Mouse (Mus musculus) c-Kit-positive CD71-positive TER-119-positive erythroid progenitor cells, embryonic 14.5 days (primary cell): ENCODE measurements around the gene Klf9.

ENCODE experiments used
- DNase-seq: peaks from one replicate; pipeline ENCODE4 v3.0.0-alpha.2; 2013; ENCODE audit warnings: low spot score

The Klf9 gene

DNA sequence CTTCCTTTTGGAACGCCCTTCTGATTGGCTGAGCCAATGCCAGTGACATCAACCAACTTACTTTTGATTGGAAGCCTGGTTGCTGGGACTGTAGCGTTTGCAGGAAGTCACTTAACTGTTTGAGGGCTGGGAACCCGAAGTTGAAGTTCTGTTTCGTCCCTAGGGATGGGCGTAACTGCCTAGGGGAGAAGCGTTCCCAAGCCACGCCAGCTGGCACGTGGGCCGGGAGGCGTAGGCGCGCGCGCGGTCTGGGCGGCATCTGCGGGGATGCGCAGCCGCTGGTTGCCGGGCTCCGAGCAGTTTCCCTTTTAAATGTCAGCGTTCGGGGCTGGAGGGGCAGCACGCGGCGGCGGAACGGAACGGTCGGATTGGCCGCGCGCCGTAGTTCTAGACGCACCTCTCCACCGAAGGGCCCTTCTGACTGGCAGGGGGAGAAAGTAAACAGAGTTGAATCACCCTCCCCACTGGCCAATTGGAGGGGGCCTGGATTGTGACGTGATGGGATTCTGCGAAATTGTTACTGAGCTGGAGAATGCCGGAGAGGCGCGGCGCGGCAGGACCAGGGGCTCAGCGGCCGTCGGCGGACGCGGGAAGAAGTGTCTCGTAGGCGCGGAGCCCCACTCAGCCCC, at the start of gene Klf9:
Gene Klf9 (plus strand): TSS at position 538 of the 629 bp plus-strand sequence.
- peak; percentile 91 for DNase-seq

DNA sequence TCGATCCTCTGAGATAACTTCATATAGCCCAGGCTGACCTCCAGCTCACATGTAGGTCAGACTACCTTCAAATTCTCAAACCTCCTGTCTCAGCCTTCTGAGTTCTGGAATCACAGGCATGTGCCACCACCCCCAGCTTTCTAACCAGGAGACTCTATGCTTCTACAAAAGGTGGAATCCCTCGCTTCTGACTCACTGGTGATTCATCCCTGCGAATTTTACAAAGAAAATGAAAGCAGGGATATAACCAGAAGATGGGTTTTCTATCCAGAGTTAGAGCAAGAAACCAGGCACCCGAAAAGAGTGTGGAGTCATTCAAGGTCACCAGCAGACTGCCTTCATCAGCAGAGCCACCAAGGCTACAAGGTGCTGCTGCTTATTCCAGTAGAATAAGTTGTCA, 49.4 kb upstream of the Klf9 start:
- DNase-seq, result no peak

DNA sequence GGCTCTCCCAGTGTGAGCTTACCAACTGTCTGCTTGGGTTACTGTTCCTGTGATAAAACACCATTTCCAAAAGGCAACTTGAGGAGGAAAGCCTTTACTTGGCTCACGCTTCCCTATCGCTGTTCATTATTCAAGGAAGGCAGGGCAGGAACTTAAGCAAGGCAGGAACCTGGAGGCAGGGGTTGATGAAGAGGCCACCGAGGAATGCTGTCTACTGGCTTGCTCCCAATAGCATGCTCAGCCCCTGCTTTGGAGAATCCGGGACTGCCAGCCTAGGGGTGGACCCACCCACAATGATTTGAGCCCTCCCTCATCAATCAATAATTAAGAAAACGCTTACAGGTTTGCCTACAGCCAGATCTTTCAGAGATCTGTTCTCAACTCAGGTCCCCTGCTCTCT, 47.5 kb upstream of the Klf9 start:
- DNase-seq, result no peak

DNA sequence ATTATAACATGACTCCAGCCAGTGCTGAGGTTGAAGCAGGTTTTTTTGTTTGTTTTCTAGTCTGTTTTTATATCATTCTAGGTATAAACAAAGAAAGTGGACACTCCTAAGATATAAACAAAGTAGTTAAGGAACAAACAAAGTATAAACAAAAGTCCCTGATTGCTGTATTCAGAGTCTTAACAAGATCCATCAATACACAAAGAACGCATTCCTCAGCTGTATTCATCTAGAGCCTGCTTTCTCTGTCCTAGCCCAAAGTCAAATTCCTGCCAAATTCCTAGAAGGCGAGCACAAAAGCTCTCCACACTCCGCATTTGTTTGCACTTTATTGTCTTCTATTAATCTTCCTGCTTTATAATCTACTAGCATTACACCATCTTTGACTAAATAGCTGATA, 46.1 kb upstream of the Klf9 start:
- DNase-seq, result no peak

DNA sequence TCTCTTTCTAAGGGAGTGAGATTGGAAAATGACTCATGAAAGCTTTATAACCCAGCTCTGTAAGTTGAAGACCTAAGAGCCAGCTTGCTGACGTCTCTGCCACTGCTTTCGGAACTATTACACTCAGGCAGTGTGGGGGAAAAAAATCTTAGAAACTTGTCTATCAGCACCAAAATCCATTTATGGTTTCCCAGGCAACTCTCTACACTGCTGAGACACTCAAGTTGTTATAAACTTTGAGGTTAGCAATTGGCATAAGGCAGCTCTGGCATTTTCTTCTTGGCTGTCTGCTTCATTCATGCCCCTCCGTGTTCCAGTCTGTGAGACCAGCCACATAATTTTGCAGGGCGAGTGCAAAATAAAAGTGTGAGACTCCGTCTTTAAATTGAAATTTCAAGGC, 34.2 kb upstream of the Klf9 start:
- no peak for DNase-seq

DNA sequence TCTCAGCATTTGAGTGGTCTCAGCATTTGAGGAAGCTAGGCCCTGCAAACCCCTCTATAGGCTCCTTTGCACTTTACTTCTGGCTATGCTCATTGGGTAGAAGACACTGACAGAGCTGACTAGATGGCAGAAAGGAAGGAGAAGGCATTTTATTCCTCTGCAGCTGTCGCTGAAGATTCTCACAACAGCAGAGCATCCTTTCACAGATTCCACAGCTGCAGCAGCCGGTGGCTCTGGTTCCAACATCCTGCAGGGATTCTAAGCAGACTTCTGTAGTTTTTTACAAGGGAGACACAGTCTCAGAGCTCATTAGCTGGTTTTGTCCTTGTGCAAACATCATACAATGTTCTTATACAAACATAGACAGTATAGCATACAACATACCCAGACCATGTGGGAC, 33.7 kb upstream of the Klf9 start:
- DNase-seq, result no peak

DNA sequence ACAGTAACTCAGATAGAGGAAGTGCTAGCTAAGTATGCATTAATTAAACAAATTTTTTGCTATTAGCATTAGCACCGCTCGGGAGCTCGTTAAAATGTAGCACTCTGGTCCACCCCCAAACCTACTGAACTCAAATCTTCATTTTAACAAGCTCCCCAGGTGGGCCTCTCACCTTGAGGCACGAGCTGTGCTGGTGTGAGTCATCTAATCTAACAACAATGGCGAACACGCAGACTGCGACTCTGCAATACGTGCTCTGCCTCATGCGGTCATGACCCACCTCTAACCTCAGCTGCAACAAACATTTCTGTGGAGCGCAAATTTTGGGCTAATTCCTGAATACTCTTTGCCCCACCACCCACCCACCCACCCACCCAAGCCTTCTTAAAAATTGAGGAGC, 19.2 kb upstream of the Klf9 start:
- no peak for DNase-seq

DNA sequence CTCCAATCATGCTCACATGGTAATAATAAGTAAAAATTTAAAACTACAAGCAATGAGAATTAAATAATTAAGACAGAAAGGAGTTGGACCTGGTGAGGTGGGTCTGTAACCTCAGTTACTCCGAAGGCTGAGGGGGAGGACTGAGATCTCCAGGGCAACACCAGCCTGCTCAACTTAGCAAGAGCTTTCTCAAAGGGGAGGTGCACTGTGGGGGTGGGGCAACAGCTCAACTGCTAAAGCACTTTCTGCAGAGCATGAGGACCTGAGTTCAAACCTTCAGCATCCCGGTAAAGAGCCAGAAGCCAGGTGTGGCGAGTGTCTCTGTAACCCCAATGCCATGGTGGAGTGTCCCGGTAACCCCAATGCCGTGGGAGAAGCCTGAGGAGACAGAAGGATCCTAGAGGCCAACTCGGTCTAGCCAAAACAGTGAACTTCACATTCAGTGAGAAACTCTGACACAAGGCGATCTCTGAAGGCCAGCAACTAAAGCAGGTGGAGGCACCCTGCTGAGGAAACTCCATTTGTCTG, 16.9 kb upstream of the Klf9 start:
- no peak for DNase-seq

DNA sequence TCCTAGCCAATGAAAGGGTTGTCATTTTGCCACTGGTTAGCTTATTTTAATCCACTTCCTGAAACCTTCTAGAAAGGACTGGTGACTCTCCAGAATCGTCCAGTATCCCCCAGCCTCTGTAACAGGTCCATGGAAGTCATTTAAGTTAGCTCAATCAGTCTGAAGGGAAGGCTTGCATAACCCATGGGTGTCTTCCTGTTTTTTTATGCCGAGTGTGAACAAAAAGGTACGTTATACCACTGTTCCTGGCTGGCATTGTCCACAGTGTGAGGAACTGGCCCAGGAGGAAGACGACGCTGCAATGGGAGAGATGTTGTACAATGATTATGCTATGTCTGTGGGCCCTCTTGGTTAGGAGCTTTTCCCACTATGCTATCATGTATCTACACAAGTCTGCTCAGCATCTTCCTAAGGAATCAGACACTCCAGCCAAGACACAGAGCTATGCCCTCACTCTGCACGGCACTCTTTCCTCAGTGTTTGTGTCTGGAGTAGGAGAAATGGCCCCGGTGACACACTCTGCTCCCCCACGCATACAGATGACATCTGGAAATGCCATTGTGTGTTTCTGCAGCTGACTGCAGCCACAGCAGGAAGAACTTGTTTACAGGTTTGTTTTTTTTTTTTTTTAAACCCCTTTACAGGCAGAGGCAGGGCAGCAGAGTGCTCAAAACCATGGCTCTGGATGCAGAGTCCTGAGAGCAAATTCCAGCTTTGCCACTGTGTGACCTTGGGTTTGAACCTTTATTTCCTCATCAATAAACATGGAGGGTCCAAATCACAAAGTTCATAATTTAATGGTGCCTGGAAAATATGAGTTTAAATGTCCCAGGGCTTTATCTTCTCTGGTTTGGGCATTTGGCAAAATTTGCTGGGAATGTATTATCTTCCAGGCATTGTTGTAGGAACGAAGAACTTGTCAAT, 15.5 kb upstream of the Klf9 start:
- DNase-seq, result no peak

DNA sequence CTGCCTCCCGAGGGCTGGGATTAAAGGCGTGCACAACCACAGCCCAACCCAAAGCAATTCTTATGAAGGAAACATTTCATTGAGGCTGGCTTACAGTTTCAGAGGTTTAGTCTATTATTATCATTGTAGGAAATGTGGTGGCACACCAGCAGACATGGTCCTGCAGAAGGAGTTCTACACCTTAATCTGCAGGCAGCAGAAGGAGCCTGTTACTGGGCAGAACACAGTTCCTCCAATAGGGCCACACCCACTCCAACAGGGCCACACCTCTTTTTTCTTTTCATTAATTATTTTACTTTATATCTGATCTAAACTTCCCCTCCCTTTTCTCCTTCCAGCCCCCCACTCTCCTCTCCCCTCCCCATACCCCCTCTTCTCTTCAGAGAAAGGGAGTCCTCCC, 11.1 kb upstream of the Klf9 start:
- peak; percentile 57 for DNase-seq

DNA sequence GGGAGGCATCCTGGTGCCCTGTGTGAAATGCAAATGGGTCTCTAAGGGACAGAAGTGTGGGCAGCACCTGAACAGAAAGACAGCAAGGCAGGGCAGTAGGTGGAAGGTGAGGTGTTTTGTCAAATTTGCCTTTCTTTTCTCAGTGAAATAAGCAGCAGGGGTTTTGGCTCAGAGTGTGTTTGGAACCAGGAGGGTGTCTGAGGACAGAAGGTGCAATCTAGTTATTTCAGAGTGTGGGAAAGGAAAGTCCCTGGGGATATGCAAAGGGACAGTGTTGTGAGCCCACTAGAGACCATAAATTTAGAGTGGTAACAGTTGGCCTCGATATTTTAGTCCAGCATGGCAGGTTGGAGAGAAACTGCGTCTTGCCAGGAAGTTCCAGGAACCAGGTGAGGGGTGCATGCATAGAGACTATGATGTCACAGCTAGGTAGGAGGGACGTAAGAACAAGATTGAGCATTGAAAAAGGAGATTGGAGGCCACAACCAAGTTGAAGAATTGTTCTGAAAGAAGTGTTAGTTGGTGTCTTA, 8.9 kb upstream of the Klf9 start:
- no peak for DNase-seq

DNA sequence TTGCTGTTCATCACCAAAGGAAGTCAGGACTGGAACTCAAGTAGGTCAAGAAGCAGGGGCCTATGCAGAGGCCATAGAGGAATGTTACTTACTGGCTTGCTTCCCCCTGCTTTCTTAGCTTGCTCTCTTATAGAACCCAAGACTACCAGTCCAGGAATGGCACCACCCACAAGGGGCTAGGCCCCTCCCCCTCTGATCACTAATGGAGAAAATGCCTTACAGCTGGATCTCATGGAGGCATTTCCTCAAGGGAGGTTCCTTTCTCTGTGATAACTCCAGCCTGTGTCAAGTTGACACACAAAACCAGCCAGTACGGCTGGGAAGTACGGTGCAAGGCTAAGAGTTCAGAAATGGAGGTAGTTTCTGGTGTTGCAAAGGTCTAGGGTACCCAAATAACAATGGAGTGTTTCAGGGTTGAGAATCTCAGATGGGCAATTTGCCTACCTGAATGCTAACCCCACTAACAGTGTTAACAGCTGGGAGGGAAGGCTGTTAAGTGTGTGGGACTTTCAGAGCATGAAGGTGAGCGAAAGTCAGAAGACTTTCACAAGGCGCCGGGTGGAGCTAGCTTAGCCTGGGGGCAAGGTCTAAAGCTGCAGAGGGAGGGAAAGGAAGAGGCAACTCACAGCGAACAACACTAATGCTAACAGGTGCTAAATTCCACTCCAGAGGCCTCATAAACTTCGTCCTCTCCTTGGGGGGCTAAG, 8.2 kb upstream of the Klf9 start:
- DNase-seq, result no peak

DNA sequence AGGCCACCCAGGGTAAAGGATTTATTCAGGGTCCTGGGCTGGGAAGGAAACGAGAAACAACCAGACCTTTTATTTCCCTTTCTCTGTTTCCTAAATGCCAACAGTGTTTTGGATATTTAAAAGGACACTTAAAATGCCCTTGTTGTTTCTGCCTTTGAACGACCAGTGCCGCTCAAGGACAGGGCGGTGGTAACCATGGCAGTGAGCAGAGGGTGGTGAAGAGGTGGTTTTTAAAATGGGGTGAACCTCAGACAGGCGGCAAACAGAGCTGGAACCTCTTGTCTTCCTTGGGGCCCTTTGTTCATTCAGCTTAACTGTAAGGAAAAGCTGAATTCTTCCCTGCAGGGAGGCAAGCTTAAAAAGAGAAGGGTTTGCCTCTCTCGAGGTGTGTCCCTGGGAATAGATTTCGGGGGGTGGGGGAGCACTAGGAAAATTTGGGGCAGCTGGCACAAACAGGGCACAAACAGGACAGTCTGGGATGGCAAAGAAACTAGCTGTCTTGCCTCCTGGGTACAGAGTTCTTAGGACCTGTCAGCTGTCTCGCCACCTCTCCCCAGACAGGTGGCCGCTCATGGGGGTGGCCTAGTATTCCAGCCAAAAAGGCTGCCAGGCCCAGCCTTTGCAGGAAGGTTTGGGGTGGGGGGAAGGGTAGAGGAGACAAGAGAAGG, 7.5 kb upstream of the Klf9 start:
- no peak for DNase-seq

DNA sequence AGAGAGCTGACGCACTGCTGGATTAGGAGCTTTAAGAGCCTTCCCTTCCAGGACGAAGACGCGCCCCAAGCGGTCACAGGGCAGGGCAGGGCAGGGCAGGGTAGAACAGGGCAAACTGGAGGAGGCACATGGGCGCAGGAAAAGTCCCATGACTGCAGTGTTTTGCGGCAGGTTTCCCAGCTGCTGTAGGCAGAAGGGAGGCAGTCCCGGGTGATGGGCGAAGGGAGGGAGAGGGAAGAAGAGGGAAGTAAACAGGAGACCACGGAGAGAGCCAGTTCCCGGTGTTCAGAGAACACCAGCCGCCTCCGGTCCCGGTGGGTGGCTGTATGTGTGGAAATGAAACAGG, 7.0 kb upstream of the Klf9 start:
- no peak for DNase-seq

DNA sequence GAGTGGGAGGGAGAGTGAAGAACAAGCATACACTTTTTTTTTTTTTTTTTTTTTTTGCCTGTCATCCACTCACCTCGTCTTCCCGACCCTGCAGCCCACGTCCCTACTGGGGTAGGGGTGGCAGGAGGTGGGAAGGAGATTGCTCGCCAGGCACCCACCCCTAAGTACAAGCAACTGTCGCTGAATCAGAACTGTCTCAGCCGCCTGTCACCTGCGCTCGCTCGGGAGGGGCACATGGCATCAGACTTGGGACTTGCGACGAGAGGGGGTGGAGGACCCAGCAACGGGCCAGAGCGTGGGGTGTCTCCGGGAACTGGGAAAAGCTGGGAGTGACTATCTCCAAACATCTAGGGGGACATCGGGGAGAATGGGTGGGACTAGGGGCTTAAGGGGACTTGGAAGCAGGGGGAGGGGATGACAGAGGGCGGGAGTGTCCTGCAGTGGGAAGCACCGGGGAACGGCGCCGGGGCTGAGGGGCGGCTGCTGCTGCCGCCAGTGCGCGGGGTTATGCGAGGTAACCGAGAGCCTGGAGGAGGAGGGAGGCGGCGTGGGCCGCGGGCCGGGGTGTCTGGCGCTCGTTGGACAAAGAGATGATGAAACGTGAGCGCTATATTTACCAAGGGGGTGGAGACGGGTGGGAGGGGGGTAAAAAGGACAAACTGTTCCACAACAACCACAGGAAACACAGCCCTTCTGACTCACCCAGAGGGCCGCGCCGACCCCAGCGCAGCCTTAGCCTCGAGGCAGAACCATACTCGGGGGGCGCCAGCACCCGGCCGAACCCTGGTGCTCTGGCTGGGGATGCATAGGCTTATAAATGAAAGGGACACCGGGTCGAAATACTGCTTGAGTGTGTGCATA, 6.4 kb upstream of the Klf9 start:
- peak; percentile 41 for DNase-seq

DNA sequence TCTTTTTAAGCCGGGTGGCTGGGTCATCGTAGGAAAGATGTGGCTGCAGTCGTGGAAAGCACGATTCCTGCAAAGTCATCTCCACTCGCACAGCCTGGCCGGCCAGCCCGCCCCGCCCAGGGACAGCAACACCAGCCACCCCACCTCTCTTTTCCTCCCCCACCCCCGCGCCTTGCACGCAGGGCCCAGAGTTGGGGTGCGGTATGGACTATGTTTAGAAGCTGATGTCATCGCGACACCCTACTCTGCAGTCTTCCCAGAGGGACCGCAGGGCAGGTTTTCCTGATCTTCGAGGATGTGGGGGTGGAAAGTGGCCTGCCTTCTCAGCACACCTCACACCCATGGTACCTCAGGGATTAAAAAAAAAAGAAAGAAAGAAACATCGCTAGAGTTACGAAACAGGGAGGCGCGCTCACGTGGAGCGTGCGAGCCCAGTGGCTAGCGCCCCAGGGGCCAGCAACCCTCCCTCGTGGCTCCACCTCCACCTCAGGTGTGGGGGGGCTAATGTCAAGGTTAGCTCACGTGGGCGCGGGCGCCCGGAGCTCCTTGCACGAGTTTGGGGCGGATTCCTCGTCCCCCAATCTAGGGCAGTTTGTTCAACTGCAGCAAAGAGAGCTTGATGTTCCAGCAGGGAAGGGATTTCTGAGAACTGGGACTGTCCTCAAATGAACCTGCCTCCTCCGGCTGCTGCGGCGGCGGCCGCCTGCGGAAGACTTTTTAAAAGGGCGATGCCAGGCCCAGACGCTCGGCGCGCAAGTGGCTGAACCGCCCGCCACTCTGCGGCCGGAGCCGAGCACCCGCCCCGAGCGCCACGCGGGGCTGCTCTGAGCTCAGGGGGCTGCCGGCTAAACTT, 5.5 kb upstream of the Klf9 start:
- DNase-seq, result peak; percentile 79

DNA sequence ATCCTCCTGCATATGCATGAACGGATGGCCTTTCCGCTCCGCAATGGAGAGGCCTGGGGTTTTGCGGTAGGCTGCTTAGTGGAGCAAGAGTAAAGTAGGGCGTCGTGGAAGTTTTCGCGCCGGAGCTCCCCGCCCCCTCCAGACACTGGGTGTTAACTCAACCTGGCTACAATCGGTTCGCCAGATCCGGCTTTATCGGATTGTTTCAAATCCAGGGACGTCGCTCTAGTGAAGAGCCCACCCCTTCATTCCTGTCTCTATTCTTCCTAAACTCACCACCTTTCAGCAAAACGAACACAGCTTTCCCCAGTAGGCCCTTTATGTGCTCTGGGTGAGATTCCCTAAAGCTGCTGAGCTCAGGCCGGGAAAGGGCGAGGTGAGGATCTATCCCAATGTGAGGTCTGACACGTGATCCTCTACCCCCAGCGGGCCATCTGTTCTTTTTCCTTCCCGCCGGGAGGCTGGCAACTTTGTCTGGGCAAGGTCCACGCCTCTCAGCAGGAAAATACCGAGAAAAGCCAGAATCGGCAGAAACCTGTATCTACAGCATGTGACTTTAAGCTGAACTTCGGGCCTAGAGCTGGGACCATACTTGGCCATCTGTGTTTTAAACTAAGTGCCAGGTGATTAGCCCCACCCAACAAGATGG, 4.7 kb upstream of the Klf9 start:
- DNase-seq, result peak; percentile 49

DNA sequence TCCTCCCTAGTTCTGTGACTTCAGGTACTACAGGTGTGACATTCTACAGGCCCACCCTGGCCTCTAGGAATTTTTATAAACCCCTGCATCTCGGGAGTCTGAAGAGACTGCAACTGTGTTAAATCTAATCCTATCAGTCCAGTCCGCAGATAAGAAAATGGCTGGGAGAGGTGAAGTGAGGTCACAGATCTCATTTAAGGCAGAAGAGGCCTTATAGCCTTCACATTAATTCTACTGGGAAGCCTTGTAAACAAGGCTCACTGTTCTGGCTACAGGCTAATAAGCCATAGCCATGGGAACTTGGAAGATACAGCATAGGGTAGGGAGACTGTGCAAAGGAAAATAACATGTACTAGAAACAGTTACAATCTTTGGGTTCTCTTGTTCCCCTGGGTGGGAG, 3.7 kb upstream of the Klf9 start:
- no peak for DNase-seq

DNA sequence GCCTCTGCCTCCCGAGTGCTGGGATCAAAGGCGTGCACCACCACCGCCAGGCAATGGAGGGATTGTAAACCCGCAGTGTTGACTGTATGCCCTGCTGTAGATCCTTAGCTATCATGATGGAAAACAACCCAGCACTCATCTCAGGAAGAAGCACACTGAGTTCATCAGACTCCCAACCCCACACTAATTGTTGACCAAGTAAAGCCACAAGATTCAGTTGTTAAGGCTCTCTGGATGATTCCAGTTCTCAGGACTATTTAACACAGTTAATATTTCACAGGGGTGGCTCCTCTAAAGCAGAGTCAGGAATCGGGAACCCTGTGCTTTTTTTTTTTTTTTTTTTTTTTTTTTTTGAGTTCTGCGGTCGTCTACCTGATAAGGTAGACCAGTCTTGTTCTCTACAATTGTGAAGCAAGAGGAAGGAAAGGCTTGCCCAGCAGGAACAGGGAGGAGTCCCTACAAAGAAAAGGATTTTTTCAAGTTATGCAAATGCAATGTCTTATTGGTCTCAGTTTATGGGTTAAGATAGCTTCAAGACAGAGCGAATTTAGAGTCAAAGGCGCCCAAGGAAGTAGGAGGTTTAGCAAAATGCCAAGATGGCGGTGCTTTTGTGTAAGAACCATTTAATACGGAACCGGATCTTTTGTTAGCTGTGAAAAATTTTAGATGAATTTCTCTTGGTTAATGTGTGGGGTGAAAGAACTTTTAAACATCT, 1.1 kb upstream of the Klf9 start:
- peak; percentile 56 for DNase-seq
